Mouse (Mus musculus) brain, embryonic 18.5 days (tissue): ENCODE measurements around the gene Dhx32.
A peak's percentile ranks its signal among the peaks of the same experiment; 100 is the strongest.

Experiments used
- DNase-seq: peaks from one replicate; pipeline ENCODE4 v3.0.0-alpha.2; 2012; ENCODE audit warnings: low read depth, low spot score

Dhx32 gene

DNA sequence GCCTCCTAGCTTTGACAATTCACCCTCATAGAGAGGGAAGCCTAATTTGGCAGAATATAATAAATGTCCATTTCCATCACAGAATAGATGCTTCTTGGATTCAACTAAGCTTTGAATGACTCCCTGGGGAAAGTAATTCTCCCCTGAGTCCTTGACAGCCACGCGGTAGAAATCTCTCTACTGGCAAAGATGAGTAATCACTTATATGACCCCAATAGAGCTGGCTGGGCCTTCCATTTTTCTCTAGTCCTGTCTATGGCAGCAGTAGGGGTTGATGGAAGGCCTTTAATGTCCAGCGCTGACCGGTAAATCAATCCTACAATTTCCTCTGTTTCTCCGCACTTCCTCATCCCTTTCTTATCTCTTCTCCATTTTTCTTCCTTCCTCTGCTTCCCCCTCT is 7.3 kb downstream of the Dhx32 start:
- DNase-seq: no peak

DNA sequence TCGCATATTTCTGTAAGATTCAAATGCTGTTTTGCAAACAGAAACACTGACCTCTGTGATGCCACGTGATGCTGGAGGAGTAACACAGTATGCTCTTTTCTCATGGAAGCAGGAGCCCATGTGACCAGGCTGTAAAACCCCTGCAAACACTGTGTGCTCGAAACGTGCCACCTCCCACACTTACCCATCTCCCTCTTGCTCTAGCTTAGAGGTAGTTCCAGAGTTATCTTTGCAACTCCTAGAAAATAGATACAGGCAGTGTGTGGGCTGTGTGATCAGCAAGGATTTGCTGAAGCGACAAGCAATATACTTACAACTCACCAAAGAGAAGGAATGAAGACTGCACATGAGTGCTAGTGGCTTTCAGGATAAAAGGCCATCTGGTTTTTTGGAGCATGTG is 14.0 kb downstream of the Dhx32 start:
- no peak for DNase-seq

DNA sequence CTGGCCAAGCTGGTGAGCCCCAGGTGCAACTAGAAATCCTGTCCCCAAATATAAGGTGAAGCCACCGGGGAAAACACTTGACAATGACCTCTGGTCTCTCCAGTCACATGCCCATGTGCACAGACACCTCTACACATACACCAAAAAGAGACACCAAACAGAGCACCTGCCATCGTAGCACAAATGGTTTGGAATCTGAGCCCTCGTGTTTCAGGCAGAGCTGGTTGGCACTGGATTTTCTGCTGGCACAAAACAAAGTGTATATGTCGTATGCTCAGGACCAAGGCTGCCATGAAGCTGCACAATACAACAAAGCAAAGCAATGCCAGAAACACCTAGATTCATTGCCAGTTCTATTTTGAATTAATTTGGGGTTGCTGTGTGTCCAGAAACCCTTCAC is 14.5 kb downstream of the Dhx32 start:
- no peak for DNase-seq

DNA sequence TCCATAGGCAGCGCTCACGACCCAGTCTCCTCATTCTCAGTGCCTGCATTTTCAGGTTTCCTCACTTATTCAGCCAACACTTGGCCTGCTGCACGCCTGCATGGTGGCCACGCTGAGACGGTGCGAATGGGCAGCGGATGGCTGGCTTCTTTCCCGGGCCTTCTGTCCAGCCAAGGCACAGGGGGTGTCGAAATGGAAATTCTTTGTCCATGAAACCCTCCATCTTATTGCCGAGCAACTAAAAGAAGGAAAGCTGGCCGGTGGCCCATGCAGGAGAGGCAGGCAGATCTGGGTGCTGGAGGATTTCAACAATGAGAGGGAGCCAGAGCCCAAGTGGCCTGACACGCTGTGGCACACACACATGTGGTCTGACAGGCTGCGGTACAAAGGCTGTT is 16.7 kb downstream of the Dhx32 start:
- peak; percentile 47 for DNase-seq

DNA sequence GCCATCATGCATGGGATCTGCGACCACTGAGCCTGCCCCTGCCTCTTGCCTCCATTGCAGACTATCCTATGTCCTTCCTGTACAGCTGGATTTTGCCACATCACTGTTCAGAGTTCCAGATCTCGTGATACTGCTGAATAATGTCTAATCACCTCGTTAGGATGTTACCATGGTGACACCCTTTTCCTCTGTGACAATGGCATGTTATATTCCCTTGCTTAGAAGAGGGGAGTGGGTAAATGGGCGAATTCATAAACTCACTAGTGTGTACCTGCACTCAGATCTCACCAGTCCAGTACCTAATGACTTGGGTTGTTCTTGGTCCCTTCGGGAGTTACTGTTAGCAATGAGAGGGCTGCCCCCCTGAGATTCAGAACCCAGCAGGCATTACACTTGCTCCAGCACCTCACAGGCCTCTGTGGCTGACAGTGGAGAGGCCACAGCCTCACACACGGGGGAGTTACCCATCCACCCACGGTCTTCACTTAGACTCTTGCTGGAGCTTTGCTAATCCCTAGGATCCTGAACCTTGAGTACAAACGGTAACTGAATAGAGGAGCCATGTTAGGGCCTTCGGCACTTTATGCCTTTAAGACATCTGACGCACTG is 17.2 kb downstream of the Dhx32 start:
- DNase-seq: no peak

DNA sequence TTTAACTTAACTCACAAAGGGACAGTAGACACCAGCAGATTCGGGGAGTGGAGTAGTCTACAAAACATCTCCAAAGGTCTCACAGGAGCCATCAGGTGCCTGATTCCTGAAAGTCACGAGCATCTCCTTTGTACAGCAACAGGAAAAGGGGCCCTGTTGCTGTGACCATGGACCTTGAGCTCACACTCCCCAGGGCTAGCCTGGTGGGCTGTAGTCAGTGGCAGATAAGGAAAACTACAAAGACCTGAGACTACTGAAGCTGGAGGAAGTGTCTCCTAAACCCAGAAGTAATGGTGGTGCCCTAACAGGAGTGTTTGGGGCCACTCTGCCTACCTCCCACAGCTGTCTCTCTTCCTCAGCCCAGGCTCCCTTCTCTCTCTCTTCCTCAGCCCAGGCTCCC is 18.1 kb downstream of the Dhx32 start:
- DNase-seq: no peak

DNA sequence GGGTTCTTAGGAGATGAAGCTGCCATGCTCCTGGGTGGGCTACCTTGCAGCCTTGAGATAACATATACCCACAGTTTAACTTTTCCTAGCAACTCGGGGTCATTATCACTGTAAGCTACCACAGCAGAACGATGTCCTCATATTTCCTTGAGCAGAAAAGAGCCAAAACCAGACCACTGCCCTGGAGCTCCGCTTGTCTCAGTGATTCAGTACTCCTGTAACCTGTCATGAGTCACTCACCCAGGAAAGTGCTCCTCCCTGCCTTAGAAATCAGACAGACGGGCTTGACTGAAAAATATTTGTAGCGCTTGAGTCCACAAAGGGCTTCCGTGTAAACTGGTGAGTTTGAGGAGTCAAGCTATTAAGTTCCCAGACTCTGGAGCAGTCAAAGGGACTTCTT is 19.8 kb downstream of the Dhx32 start:
- no peak for DNase-seq

DNA sequence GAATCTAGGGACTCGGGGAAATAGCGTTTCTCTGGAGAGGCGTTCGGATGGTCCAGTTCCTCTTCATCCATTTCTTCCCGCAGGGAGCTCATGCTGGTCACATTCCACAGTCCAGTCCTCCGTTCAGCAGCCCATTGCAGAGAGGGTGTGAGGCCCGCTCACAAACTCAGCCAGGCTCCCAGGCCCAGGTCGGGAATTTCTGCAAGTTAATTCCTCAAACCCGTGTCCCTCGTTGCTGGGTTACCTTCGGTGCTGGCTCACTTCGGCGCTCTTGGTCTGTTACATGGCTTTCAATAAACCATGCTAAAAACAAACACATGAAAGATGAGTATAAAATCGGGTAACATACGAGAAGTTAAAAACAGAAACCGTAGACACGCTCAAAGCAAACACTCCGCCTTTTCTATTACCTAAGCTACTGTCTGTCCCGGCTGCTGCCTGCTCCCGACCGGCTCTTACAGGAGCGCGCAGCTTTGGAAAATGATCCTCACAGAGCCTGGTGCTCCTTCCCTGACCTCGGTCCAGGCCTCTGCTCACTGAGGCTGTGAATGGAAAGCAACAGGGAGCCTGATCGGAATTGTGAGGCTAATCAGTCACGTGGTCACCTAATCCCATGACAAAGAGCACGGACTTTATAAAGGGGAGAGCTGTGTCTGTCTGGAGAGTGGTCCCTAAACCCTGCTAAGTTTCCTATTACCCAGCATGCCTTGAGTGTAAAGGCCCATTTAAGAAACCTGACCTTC is 22.7 kb downstream of the Dhx32 start:
- peak; percentile 43 for DNase-seq

DNA sequence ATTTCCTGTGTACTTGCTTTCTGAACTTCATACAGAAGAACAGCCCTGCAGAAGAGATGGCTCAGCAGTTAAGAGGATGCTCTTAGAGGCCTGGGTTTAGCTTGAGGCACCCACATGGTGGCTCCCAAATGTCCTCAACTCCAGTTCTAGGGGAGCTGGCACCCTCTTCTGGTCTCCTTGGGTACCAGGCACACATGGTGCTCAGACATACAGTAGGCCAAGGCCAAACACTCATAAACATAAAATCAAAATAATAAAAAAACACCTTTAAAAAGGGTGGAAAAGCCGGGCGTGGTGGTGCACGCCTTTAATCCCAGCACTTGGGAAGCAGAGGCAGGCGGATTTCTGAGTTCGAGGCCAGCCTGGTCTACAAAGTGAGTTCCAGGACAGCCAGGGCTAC is 23.8 kb downstream of the Dhx32 start:
- no peak for DNase-seq

DNA sequence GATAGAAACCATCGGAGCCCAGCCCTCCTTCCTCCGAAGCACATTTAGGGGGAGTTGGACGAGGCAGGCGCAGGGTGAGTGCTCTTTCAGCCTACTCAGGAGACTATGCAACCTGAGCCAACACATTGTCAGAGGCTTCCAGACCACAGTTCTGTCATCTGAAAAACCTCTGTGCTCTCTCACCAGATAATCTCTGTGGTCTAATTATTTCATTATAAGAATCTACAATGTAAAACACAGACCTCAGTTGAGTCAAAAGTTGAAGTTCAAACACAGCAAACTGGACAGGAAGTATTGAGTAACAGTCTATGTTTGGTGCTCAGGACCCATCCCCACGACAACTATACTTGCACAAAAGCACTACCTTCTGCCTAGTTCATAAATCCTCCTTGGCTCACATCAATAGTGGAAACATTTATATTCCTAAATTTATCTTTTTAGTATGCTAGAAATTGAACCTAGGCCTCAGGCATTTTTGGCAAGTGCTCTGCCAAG is 24.5 kb downstream of the Dhx32 start:
- DNase-seq: no peak

DNA sequence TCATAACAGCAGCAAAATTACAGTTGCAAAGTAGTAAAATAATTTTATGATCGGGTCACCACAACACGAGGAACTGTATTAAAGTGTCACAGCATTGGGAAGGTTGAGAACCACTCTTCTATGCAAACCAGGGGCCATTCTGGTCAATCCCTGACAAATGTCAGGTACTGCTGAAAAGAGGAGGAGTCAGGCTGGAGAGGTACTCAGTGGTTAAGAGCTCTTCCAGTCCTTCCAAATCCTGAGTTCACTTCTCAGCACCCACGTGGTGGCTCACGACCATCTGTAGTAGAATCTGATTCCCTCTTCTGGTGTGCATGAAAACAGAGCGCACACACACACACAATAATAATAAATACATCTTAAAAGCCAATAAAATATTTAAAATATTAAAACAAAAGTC is 31.4 kb downstream of the Dhx32 start:
- DNase-seq: no peak

DNA sequence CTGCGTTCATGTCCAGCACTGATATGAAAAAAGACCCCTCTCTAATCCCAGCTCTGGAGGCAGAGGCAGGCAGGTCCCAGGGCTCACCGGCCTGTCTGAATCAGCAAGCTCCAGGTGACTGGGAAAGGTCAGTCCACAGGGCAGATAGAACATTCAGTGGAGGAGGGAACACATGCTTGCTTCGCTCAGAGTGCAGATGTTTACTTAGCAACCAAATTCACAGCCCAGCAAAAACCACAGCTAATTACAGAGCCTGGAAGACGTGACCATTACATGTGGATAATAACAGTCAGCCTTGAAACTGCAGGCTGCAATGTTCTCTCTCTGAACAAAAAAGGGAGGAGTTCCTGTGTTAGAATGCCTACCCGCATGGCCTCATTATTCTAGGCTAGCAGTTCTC is 31.9 kb downstream of the Dhx32 start:
- DNase-seq: no peak

DNA sequence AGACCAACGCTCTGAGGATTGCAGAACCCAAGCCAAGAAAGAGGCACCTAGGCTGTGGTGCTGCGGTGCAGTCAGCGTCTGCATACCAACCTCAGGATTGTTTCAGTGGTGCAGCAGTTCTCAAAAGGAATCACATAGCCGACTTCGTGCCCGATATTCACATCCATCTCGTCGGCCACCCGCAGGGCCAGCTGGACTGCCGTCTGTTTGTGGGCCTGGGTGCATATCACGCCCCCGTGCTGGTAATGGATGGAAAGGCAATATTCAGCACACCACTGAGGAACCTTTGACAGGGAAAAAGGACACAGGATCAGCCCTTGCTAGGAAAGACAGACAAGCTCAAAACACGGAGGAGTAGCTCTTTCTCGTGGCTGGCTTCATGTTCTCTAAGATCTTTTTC is 33.8 kb downstream of the Dhx32 start:
- no peak for DNase-seq

DNA sequence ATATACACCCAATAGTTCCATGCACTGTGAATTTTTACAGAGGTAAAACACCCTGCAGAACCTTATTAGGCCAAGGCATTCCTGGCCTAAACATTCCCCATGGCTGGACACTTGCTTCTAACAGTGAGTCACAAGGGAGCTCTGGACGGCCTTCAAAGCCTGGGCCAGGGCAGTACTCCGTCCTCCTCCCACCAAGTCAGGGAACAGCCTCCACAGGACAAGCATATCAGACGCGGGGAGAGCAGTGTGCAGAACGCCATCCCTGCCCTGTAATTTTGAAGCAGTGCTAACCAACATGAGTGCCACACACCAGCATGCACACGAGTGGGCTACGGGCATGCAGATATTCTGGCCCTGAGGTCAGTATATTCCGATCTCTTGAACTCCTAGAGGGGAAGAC is 35.2 kb downstream of the Dhx32 start:
- DNase-seq: no peak

DNA sequence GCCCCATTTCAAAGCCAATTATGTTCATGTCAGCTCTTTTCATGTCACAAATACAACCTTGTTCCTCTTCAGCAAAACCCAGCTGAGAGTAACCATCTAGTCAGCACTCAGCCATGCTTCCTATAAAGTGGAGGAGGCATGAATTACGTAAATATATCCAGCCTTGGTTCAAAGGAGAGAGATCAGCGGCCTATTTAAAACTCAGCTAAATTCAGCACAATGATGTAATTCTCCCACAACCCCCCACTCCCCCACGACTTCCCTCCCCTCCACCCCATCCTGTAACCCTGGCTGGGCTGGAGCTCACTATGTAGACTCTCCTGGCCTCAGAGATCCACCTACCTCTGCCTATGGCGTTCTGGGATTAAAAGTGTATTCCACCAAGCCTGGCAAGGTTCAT is 37.8 kb downstream of the Dhx32 start:
- DNase-seq: no peak

DNA sequence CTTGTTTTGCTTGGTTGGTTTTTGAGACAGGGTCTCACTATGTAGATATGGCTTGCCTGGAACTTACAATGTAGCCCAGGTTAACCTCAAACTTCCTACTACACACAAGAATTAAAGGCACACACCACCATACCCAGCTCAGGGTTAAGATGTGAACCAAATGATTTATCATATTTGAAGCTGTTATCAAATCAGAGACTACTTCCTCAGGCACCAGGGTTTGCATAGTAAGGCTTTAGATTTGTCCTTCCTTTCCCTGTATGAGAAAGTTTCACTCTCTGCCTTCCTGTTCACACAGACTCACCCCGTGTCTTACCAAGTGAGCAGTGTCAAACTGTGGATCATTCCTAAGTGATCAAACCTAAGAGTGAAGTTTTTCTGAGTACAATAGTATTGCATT is 38.3 kb downstream of the Dhx32 start:
- no peak for DNase-seq

DNA sequence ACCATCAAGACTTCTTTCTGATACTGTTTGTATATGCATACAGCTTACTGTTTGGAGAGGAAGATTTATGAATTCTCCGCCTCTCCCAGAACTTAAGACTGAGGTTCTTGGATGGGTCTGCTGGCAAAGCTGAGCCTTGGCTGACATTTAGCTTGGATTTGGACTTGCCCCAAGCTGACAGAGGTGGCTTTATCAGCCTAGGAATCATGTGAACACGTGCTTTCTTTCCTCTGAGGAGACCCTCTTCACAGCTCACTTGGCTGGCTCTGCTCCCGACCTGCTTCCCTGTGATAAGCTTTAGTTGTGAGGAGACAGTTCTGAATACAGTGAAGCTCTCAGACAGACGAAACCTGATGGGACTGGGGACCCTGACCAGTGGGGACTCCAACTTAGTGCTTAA is 38.9 kb downstream of the Dhx32 start:
- DNase-seq: peak; percentile 26

DNA sequence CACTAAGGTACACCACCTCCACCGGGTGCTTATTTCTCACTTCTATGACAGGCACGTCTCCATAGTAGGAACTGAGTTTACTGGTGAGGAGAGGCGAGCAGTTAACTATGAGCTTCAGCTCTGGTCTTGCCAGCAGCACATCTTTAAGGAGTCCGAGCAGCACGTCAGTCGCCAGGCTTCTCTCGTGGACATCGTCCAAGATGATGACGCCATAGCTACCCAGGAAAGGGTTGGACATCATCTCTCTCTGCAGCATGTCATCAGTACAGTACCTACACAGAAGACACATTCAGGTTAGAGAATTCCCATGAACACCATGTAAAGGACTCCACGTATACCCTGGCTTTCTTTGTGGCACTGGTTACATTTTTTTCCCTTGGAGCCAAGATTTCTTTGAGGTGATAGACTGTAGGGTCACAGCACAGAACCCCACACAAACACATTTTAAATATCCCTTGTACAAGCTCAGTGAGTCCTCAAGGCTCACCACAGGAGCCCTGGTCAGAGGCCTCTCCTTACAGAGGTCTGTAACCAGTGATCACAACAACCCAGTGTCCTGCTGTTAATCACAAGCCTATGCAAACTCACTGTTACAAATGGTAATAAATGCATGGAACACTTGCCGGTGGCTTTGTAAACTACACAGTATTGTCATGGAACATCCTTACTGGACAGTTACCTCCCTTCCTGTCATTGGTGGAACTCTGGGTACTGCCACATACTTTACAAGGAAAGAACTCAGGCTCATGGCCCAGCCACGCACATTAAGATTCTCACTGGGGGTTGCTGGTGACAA is 39.8 kb downstream of the Dhx32 start:
- no peak for DNase-seq

DNA sequence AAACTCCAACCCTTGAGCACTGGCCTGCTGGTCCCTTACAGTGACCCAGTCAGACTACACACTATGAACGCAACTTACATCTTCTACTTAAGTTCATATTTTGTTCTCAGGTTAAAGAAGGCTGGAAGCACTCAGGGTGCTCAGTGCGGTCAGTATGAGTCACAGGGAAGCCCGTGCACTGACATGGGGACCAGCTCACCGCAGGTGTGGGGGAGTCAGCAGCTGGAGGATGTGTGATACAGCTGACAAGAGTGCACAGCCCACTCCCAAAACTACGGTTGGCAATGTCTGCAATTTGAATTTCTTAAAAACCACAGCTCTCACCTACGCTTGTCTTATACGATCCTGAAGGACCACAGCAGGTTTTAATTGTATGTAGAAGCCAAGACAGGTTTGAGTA is 42.0 kb downstream of the Dhx32 start:
- DNase-seq: no peak

DNA sequence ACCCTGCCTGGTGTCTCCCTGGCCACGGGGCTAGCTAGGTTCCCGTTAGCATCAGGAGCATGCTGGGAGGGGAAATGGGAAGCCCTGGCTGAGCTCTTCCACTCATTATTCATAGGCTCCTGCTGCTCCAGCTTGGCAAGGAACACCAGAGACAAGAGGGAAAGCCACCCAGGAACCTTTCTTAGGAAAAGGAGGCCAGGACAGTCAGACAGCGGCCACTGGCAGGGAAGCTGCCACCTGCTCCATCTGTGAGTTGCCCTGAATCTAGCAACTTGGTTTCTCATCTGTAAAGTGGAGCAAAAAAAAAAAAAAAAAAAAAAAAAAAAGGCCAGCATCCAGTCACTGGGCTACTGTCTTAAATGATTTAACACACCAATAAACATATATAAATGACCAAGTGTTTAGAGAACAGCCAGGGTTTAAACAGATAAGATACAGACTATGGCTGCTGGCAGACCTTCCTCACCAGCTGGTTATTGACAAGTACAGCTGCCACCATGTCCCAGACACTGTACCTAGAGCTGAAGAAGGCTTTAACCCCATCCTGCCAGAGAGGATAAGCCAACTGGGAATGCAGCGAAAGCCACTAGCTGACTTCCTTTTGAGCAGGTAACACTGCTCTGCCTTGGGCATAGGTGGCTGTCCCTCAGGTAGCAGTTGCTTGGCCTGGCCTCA is 50.4 kb downstream of the Dhx32 start:
- DNase-seq: no peak

DNA sequence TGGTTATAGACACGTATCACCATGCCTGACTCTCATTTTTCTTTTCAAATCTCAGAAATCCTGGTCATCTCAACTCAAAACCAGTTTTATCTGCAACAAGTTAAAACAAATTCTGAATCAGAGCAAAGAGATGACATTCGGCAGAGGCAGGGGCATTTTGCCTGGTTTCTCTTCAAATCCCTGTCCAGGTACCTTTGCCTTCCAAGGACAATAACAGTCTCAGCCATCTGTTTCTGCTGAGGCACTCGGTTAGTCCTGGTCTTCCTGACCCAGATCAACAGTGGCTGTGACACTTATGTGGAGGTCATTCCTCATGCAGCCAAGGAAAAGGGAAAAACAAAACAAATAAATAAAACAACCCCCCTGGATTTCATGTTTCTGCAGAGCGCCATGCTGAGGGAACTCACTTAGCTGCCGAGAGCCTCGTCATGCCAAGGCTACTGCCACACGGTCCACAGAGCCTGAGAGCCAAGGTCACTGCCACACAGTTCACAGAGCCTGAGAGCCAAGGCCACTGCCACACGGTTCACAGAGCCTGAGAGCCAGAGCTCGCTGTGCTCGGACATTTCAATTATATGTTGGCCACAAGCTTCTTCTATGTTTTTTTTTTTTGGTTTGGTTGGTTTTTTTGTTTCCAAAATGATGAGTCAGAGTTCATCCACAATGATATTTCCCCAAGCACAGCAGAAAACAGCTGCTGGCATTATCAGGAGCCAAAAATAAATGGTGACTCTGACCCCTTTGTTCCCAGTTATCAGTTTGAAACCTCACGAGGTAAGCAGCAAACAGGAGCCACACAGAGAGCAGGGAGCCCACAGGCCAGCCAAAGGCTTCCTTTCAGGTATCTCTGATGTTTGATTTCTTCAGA is 52.0 kb downstream of the Dhx32 start:
- DNase-seq: no peak
